Mouse (Mus musculus) MN1 (cell line): ENCODE measurements around the gene Cd109.

Experiments
- DNase-seq: peaks from one replicate; pipeline ENCODE4 v3.0.0-alpha.2; 2016; ENCODE audit warnings: low spot score

Cd109 gene

GRCm38 (mm10) chr9:78646008-78646777 lies 30.8 kb downstream of the Cd109 start:
- peak; percentile 38 for DNase-seq

GRCm38 (mm10) chr9:78648641-78649040 lies 33.3 kb downstream of the Cd109 start:
- DNase-seq: no peak

DNA sequence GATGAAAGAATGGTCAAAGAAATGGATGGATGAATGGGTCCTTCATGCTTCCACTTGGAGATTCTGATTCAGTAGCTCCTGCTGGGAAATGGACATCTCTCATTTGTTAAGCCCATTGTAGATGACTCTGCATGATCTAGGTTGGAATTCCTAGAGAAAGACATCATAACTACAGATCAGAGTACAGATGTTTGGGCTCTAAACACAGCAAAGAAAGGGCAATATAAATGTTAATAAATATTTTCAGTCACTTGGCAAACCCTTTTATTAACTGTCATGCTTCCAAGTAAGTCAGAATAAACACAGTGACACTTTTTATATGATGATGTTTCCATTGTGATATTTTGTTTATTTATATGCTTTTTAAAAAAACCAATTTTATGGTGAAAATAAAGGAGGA lies 34.1 kb downstream of the Cd109 start:
- no peak for DNase-seq

DNA sequence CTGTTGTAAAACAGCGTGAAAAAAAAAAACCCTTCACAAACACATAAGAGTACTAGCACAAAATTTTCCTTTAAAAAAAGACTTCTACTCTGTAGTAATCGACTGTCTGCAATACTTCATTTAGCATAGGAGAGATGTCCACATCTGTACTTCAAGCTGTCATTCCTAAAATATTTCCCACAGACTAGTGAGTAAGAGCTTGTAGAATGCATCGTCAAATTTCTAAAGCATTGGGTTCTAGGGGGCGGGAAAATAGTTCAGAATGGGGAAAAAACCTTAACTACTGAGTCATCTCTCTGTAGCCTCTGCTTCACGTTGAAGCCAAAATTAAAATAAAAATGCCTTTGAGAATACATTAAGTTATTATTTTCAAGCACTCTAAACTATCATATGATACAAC lies 42.2 kb downstream of the Cd109 start:
- no peak for DNase-seq

- DNase-seq: no peak
Observed at GRCm38 (mm10) chr9:78671446-78671985, 56.2 kb downstream of the Cd109 start.

DNA sequence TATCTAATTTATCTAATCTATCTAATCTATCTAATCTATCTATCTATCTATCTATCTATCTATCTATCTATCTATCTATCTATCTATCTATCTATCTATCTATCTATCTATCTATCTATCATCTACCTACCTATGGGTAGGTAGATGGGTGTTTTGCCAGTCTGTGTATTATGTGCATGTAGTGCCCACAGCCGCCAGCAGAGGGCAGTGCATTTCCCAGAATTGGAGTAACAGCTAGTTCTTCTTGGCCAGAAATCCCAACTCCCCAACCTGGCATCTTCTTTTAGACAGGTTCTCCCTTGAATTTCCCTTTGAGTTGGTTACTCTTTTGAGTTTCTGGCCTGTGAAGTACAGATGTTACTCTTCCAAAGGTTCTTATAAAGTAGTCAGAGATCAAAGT lies 85.3 kb downstream of the Cd109 start:
- peak; percentile 9 for DNase-seq

DNA sequence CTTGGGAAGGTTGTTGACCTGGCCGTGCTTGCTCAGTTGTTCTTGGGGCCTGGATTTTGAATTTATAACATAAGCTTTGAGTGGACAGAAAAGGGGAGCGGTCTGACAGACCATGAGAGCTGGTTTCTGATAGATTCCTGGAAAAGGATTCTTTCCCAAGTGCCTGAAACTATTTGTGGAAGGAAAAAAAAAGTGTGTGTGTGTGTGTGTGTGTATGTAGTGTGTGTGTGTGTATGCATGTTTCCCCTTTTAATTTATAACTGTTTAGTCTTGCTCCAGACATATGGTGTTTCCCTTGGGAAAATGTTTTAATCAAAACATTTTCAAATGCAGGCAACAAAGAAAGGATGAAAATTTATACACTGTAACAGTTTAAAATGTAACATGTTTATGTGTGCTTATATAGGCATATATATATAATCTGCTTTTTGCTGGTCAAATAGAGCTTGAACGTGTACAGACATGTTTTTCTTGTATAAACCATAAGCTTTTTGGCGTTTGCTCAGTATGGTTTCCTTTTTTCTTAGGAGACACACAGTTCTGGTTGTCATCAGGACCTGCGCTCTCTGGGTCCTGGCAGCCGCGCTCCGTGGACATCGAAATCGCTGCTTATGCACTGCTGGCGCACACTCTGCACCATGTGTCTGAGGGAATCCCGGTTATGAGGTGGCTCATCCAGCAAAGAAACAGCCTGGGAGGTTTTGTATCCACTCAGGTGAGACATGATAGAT lies 87.3 kb downstream of the Cd109 start:
- DNase-seq: no peak

DNA sequence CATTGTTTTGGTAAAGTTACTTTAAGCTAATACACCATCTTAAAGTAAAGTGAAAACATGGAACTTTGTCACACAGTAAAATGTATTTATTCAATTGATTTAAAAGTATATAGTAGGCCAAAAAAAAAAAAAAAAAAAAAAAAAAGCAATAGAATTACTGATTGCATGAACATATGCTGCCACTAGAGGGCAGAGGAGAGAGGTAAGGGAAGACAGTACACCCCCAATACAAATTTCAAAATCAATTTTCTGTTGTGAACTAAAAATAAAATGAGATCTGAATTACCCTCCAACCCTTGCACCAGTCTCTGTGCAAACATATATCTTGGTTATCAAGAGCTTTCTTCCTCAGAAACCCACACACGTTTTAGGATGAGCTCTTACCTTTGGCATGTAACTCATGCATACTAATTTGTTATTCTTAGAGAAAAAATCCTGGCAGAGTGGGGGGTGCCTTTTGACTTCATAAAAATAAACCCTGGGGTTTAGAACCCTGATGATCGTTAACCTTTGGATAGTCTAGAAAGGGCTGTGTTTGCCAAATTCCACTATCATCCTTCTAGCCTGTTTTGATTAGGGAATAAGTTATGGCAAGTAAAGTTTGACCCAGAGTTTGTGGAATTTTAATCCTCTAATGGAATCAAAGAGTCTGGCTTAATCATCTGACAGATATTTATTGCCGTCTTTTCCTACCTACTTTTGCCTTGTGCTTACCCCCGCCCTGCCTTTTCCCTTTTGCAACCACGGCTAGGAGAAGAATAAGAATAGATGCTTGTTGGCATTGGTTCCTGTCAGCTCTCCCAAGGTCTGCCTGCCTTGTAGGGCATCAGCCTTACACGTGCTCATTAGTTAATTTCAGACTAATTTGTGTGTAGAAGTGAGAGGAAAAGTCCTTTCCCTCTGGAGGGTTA lies 105.8 kb downstream of the Cd109 start:
- DNase-seq: no peak

GRCm38 (mm10) chr9:78731931-78732330 lies 116.6 kb downstream of the Cd109 start:
- no peak for DNase-seq

DNA sequence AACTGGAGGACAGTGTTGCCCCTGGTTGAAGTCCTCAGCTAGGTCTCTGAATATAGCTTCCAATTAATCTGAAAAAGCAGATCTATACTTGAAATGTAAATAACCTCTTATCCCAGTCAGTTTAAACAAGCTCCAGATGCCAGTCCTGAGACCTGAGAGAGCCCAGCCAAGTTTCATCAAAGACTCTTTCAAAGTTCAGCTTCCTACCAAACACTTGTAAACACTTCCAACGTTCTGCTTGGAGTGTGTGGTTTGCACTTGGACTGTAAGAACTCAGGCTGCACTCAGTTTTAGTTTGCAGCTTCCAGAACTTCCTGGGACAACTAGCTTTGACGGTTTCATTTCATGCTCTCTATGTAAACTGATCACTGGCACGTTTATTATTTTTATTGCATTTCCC lies 120.2 kb downstream of the Cd109 start:
- no peak for DNase-seq

DNA sequence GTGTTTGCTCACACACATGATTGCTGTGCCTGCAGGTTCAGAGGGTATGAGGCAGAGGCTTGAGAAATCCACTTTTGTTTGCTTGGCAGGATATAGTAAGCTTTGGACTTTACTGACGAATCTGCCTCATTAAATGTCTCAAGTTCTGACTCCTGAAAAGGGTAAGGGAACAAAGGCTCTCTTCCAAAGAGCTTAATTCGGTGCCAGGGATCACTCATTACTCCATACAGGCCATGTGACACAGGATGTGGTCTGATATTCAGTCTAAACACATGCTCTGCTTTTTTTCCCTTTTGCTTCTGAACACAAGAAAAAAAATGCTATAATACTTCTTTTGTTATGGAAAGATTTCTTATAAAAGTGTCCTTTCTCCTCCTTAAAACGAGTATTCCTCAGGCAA lies 126.7 kb downstream of the Cd109 start:
- no peak for DNase-seq

DNA sequence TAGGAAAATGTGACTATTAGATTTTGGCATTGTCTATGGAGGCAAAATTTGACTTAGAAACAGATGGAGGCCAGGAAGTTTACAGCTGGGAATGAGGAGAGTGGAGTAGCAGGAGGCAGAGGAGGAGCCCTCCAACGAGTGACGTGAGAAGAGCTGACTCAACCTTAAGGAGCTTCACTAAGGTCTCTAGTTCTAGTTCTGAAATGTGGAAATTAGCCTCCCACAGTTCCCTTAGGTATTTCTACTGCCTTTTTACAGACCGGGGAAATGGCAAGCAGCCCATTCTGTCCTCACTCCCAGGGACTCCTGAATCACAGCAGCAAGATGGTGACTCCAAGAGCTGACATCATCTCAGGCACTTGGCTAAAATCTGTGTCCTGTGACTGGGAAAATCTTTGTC lies 134.9 kb downstream of the Cd109 start:
- no peak for DNase-seq
